Mouse (Mus musculus) olfactory bulb, adult 2 months (tissue): Measurements from ENCODE around the gene Dpp6. TPM values are rescaled to one million over a fixed set of nuclear protein-coding genes. Genes with fewer than 3 reads are reported as not detected.

ENCODE experiments used
- H3K27ac ChIP-seq: fragments of 200-500 bp; 2 replicates; pipeline ENCODE4 v1.5.1; 2012; ENCODE audit warnings: low read depth, low read length; ENCODE audit not compliant: insufficient read depth
- H3K4me1 ChIP-seq: fragments of 200-500 bp; 2 replicates; pipeline ENCODE4 v1.6.1; 2012; ENCODE audit warnings: low read length; ENCODE audit not compliant: control insufficient read depth, insufficient read depth
- H3K4me3 ChIP-seq: fragments of 200-500 bp; 2 replicates; pipeline ENCODE4 v1.5.1; 2012; ENCODE audit warnings: mild to moderate bottlenecking, low read depth, low read length, moderate library complexity; ENCODE audit not compliant: insufficient read depth
- CTCF ChIP-seq: fragments of 200-500 bp; IDR thresholded peaks from 2 replicates; pipeline ENCODE4 v1.5.1; 2012; ENCODE audit warnings: low read depth, mild to moderate bottlenecking, low read length, moderate library complexity; ENCODE audit not compliant: insufficient read depth
- POLR2A ChIP-seq: fragments of 200-500 bp; IDR thresholded peaks from 2 replicates; pipeline ENCODE4 v1.6.1; 2012; ENCODE audit warnings: mild to moderate bottlenecking, low read depth, low read length, moderate library complexity; ENCODE audit not compliant: insufficient read depth
- WGBS: fragments of 180-500 bp; shearing (Covaris S2); methylation state at CpG from one replicate; pipeline ENCODE4 v1.1.7; 2018; 5-methylcytosine and 5-hydroxymethylcytosine counted together
- polyA plus RNA-seq: library from polyadenylated mRNA; stranded (reverse); fragments of >200 nt; gene quantifications from 2 replicates; pipeline ENCODE4 v1.2.4, GENCODE M21; 2012; ENCODE audit warnings: low replicate concordance; ENCODE audit not compliant: missing spikeins, insufficient read depth, insufficient read length

Gene Dpp6
- polyA plus RNA-seq, 1 experiment: not detected

GRCm38 (mm10) chr5:27717301-27717700, 900.3 kb downstream of the Dpp6 start:
- Histone ChIP-seq H3K27ac (no peak overlapping the region), H3K4me1 (peaks cover 9% of the 10 kb centered on the region), H3K4me3 (no peak overlapping the region)
- no peak for TF ChIP-seq CTCF
- TF ChIP-seq POLR2A: no peak

- H3K27ac ChIP-seq: no peak overlapping the region
- TF ChIP-seq CTCF: no peak
- no peak for TF ChIP-seq POLR2A
- H3K4me1 ChIP-seq: peaks cover 17% of the 10 kb centered on the region
- 59% methylated on average over 2 of the region's 2 CpGs for WGBS
- no peak overlapping the region for H3K4me3 ChIP-seq
Observed at GRCm38 (mm10) chr5:27719311-27719710, 902.3 kb downstream of the Dpp6 start.

- Histone ChIP-seq H3K4me1 (peaks cover 8% of the 10 kb centered on the region), H3K27ac (no peak overlapping the region), H3K4me3 (no peak overlapping the region)
- no peak for TF ChIP-seq CTCF
- TF ChIP-seq POLR2A: no peak
- WGBS: 37% methylated on average over 2 of the region's 2 CpGs
Observed at GRCm38 (mm10) chr5:27724460-27724859, 907.5 kb downstream of the Dpp6 start.

GRCm38 (mm10) chr5:27730666-27731065, 913.7 kb downstream of the Dpp6 start:
- 43% methylated on average over 5 of the region's 5 CpGs for whole genome bisulfite sequencing
- Histone ChIP-seq H3K4me1 (peaks cover 7% of the 10 kb centered on the region), H3K4me3 (no peak overlapping the region), H3K27ac (no peak overlapping the region)
- no peak for TF ChIP-seq POLR2A
- TF ChIP-seq CTCF: no peak

- Histone ChIP-seq H3K4me3 (no peak overlapping the region), H3K4me1 (peaks cover 7% of the 10 kb centered on the region), H3K27ac (no peak overlapping the region)
- TF ChIP-seq POLR2A (no peak), CTCF (no peak)
- WGBS: 64% methylated on average over 1 of the region's 1 CpGs
Observed at GRCm38 (mm10) chr5:27731392-27731791, 914.4 kb downstream of the Dpp6 start.

GRCm38 (mm10) chr5:27732288-27732868, 915.4 kb downstream of the Dpp6 start:
- no peak for TF ChIP-seq POLR2A
- TF ChIP-seq CTCF: no peak
- Histone ChIP-seq H3K27ac (0 out of 2 replicates have a peak overlapping the region, but pooled peaks have one; percentile 12), H3K4me1 (peaks cover 7% of the 10 kb centered on the region), H3K4me3 (no peak overlapping the region)
- 40% methylated on average over 5 of the region's 5 CpGs for WGBS

- Histone ChIP-seq H3K4me1 (peaks cover under 1% of the 10 kb centered on the region; the same call in 1 of the 2 replicates), H3K27ac (no peak overlapping the region), H3K4me3 (no peak overlapping the region)
- WGBS: 30% methylated on average over 3 of the region's 3 CpGs
- no peak for TF ChIP-seq CTCF
- no peak for TF ChIP-seq POLR2A
Observed at GRCm38 (mm10) chr5:27737168-27737567, 920.2 kb downstream of the Dpp6 start.

GRCm38 (mm10) chr5:27739216-27739615, 922.2 kb downstream of the Dpp6 start:
- Histone ChIP-seq H3K27ac (no peak overlapping the region), H3K4me1 (no peaks in the 10 kb centered on the region), H3K4me3 (no peak overlapping the region)
- WGBS: 86% methylated on average over 6 of the region's 6 CpGs
- TF ChIP-seq POLR2A (no peak), CTCF (no peak)

- Histone ChIP-seq H3K27ac (no peak overlapping the region), H3K4me3 (no peak overlapping the region), H3K4me1 (no peaks in the 10 kb centered on the region)
- 92% methylated on average over 1 of the region's 1 CpGs for WGBS
- TF ChIP-seq POLR2A (no peak), CTCF (no peak)
Observed at GRCm38 (mm10) chr5:27744944-27745343, 927.9 kb downstream of the Dpp6 start.
